Mouse (Mus musculus) heart, embryonic 15.5 days (tissue): ENCODE data around the gene Gm10985. TPM values are rescaled to one million over a fixed set of nuclear protein-coding genes. Genes with fewer than 3 reads are reported as not detected.

ENCODE experiments used
- ATAC-seq: fragments of 200-750 bp; cut with Nextera tagmentation; replicated peaks from 2 replicates; pipeline ENCODE4 v1.8.0; 2017; ENCODE audit warnings: low read depth, moderate TSS enrichment; ENCODE audit not compliant: insufficient number of reproducible peaks, insufficient read depth, low FRiP score
- H3K27ac ChIP-seq: fragments of 300-500 bp; sonication (generic); 2 replicates; pipeline ENCODE4 v1.5.1; 2015; ENCODE audit warnings: mild to moderate bottlenecking, inconsistent platforms
- H3K27me3 ChIP-seq: fragments of 300-500 bp; sonication (generic); 2 replicates; pipeline ENCODE4 v1.6.1; 2015; ENCODE audit warnings: inconsistent platforms
- H3K36me3 ChIP-seq: fragments of 300-500 bp; sonication (generic); 2 replicates; pipeline ENCODE4 v1.6.1; 2015; ENCODE audit warnings: mild to moderate bottlenecking, inconsistent platforms
- H3K4me1 ChIP-seq: fragments of 300-500 bp; sonication (generic); replicated peaks from 2 replicates; pipeline ENCODE4 v1.6.1; 2015; ENCODE audit warnings: inconsistent platforms
- H3K4me2 ChIP-seq: fragments of 300-500 bp; sonication (generic); 2 replicates; pipeline ENCODE4 v1.6.1; 2015; ENCODE audit warnings: inconsistent platforms, mild to moderate bottlenecking, moderate library complexity
- H3K4me3 ChIP-seq: fragments of 300-500 bp; sonication (generic); 2 replicates; pipeline ENCODE4 v1.5.1; 2015; ENCODE audit warnings: mild to moderate bottlenecking, inconsistent platforms
- H3K9ac ChIP-seq: fragments of 300-500 bp; sonication (generic); 2 replicates; pipeline ENCODE4 v1.6.1; 2015; ENCODE audit warnings: mild to moderate bottlenecking, inconsistent platforms
- H3K9me3 ChIP-seq: fragments of 300-500 bp; sonication (generic); replicated peaks from 2 replicates; pipeline ENCODE4 v1.6.1; 2016; ENCODE audit warnings: inconsistent platforms
- WGBS: fragments of 180-500 bp; shearing (Covaris S2); methylation state at CpG from one replicate; pipeline ENCODE4 v1.1.7; 2015; ENCODE audit warnings: mixed read lengths; 5-methylcytosine and 5-hydroxymethylcytosine counted together
- polyA plus RNA-seq: library from polyadenylated mRNA; unstranded; fragments of >200 nt; fragmentation: Nextera tagmentation; extraction: Ambion mirVana; gene quantifications from 2 replicates; pipeline ENCODE4 v1.2.1, GENCODE M21; 2015

Gm10985 gene
- polyA plus RNA-seq = not detected in 2 replicates

DNA sequence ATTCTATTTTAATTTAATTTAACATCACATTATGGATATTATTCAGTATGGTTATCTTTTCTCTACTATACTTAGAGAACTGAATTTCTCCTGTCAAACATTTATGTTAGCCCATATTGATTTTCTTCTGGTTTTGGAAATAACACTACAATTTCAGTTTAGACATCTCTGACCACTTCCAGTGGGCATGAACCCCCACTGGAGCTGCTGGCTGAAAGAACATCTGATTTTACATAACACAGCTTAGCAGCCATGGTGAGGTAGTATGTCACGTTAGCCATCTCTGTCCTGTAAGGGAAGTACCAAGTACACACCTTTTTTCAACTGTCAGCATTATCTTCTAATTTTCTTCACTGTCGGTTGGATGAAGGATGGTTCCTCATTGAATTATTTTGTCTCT, at the start of gene Gm10985:
Gene Gm10985, plus strand, starts transcription at position 301 of the 400 bp plus-strand sequence.
- Histone ChIP-seq H3K4me2 (no peak within 1 kb of the TSS), H3K36me3 (no peaks in the 10 kb centered on the region), H3K27me3 (no peaks in the 10 kb centered on the region), H3K9ac (no peak within 1 kb of the TSS), H3K4me3 (no peak within 1 kb of the TSS), H3K4me1 (no peaks in the 10 kb centered on the region), H3K27ac (no peak within 1 kb of the TSS), H3K9me3 (no peaks in the 10 kb centered on the region)
- ATAC-seq = no peak
- 65% methylated on average over 2 of the region's 2 CpGs for WGBS

DNA sequence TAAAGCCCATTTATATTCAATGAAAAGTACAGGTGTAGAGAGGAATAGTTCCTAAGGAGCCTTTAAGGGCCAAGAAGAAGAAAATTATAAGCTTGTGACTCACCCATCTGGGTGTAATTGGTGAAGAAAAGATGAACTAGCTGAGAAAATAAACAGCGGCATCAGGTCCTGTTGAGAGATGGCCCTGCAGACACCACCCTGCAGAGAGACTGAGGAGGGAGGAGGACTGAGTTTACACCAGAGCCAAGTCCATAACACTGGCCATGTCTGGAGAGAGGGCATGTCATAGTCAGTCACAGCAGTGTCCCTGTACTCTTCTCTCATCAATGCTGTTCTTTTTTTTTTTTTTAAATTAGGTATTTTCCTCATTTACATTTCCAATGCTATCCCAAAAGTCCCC, 48.0 kb upstream of the Gm10985 start:
- Histone ChIP-seq H3K27ac (no peak overlapping the region), H3K36me3 (no peaks in the 10 kb centered on the region), H3K4me2 (no peak overlapping the region), H3K27me3 (no peaks in the 10 kb centered on the region), H3K9me3 (no peaks in the 10 kb centered on the region), H3K4me3 (no peak overlapping the region), H3K4me1 (no peaks in the 10 kb centered on the region), H3K9ac (no peak overlapping the region)
- ATAC-seq = no peak
- WGBS = 75% methylated on average over 1 of the region's 1 CpGs

DNA sequence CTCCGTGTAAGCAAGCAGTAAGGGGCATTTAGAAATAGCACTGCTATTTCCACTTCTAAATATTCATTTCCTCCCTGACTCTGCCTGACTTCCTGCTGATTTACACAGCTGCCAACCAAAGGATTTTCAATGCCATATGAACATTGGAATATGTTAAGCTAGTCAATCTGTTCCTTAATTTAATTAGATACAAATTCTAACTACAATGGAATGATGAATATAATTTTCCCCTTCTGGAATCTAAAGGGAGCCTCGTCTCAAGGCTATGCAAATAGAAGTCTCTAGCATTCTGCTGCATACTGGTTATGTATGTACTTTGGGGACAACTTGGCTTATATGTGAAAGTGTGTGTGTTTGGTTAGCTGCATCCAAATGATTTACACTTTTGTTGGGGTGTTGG, 45.2 kb upstream of the Gm10985 start:
- H3K36me3 ChIP-seq = no peaks in the 10 kb centered on the region

DNA sequence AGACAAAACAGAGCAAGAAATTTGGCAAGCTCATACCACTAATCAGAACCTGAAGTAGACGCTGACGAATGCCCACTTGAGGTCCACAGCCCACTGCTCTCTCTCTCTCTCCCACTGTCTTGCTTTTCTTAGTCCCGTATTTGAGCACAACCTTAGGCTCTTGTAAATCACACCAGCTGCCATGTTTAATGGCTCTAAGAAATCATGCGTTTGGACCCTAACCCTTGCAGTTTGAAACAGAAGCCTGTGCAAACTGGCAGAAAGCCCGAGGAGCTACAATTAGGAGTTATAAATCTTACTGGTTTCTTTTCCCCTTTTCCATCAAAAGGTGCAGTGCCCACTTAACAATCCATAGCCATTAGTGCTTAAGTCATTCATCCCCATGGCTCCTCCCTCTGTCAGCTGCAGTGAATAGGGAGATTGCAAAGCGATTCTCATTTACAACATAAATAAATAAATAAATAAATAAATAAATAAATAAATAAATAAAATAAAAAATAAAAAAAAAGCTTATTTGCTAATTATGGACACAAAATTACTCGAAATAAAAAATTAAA, 31.4 kb upstream of the Gm10985 start:
- Histone ChIP-seq H3K4me2 (no peak overlapping the region), H3K4me3 (no peak overlapping the region), H3K36me3 (no peaks in the 10 kb centered on the region), H3K27ac (no peak overlapping the region), H3K27me3 (no peaks in the 10 kb centered on the region), H3K9me3 (no peaks in the 10 kb centered on the region), H3K4me1 (no peaks in the 10 kb centered on the region), H3K9ac (no peak overlapping the region)
- 56% methylated on average over 7 of the region's 7 CpGs for WGBS
- ATAC-seq = no peak

More for the DNA sequence above, 45.2 kb upstream of the Gm10985 start:
- no peak overlapping the region for H3K4me3 ChIP-seq
- H3K4me1 ChIP-seq = no peaks in the 10 kb centered on the region
- 60% methylated on average over 2 of the region's 2 CpGs for WGBS
- H3K9me3 ChIP-seq = no peaks in the 10 kb centered on the region
- H3K27me3 ChIP-seq = no peaks in the 10 kb centered on the region
- no peak for ATAC-seq
- H3K27ac ChIP-seq = no peak overlapping the region
- H3K9ac ChIP-seq = no peak overlapping the region
- no peak overlapping the region for H3K4me2 ChIP-seq

DNA sequence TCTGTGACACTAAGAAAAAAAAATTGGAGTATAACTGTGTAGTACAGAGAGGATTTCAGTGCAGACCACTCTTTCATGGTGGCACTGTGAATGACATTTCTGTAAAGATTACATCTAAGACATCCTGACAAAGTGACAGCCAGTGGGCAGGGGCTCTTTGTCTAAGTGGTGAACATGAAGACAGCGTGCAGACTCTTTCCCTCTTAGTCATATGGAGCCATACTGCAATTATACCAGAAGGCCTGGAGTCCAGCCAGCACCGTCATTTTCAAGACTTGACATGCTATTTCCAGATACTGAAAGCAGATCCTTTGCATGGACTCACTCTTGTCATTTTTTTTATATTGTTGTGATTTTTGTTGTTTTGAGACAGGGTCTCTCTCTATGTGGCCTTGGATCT, 10.6 kb upstream of the Gm10985 start:
- WGBS = 66% methylated on average over 2 of the region's 2 CpGs
- Histone ChIP-seq H3K4me2 (no peak overlapping the region), H3K27me3 (no peaks in the 10 kb centered on the region), H3K9ac (no peak overlapping the region), H3K27ac (no peak overlapping the region), H3K36me3 (no peaks in the 10 kb centered on the region), H3K4me3 (no peak overlapping the region), H3K4me1 (no peaks in the 10 kb centered on the region), H3K9me3 (no peaks in the 10 kb centered on the region)
- ATAC-seq = no peak

DNA sequence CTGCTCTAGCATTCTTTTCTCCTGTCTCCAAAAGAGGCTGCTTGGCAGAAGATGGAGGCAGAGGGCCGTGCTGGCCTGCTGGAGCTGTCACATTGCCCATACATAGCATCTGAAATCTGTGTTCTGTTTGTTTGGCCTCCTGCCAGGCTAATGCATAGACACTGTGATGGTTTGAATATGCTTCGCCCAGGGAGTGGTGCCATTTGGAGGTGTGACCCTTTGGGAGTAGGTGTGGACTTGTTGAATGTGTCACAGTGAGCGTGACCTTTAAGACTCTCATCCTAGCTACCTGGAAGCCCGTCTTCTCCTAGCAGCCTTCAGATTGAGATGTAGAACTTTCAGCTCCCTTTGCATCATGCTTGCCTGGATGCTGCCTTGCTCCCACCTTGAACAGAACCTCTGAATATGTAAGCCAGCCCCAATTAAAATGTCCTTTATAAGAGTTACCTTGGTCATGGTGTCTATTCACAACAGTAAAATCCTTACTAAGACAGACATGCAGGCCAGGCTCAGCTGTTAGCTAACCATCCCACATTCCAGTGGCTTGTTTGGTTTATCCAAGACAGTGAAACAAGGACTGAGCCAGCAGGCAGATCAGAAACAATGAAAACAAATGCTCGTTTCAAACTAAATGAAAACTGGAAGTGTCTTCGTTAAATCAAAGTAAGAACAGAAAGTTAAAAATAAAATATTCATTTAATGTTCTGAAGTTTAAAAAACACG, 1.5 kb downstream of the Gm10985 start:
- ATAC-seq = no peak
- no peaks in the 10 kb centered on the region for H3K27me3 ChIP-seq
- no peaks in the 10 kb centered on the region for H3K9me3 ChIP-seq
- no peak overlapping the region for H3K9ac ChIP-seq
- no peaks in the 10 kb centered on the region for H3K36me3 ChIP-seq
- H3K4me3 ChIP-seq = no peak overlapping the region
- H3K4me1 ChIP-seq = no peaks in the 10 kb centered on the region
- WGBS = 57% methylated on average over 7 of the region's 7 CpGs
- no peak overlapping the region for H3K4me2 ChIP-seq
- H3K27ac ChIP-seq = no peak overlapping the region

DNA sequence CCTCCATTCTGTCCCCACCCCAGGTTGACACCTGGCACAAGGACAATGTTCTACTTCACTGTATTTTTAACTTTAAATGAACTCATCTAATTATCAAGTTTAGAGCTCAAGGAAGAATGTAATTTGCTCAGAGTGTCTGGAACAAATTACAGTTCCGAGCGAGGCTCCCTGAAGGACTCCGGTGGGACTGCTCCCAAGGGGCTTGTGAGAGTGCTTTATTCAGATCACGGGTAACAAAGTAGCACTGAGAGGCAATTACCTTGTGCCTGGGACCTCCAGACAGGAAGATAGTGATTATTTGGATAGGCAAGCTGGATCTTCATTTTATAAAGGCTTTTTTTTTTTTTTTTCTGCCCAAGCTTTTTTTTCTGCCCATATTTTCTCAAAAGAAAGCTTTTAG, 2.8 kb downstream of the Gm10985 start:
- H3K9ac ChIP-seq = no peak overlapping the region
- H3K4me3 ChIP-seq = no peak overlapping the region
- no peak overlapping the region for H3K27ac ChIP-seq
- no peaks in the 10 kb centered on the region for H3K9me3 ChIP-seq
- no peaks in the 10 kb centered on the region for H3K36me3 ChIP-seq
- H3K27me3 ChIP-seq = no peaks in the 10 kb centered on the region
- WGBS = 56% methylated on average over 4 of the region's 4 CpGs
- no peak overlapping the region for H3K4me2 ChIP-seq
- H3K4me1 ChIP-seq = no peaks in the 10 kb centered on the region
- no peak for ATAC-seq

DNA sequence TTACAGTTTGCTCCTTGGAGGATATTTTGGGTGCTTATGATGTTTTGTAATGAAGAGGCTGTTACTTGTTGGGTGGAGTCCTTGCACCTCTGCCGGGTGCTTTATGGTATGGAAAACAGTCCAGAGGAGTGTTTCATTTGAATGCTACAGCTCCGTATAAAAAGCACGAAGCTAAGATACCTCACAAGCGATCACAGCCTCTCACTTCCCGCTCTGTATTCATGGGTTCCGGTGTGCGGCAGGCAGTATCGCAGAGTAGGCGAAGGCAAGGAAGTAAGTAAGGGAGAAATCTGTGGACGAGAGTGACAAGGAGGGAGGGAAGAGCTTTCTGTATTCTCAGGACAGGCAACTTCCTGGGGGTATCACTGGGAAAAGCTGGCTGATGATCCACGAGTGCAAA, 3.4 kb downstream of the Gm10985 start:
- no peaks in the 10 kb centered on the region for H3K4me1 ChIP-seq
- H3K27me3 ChIP-seq = no peaks in the 10 kb centered on the region
- H3K4me3 ChIP-seq = no peak overlapping the region
- WGBS = 70% methylated on average over 11 of the region's 11 CpGs
- no peak overlapping the region for H3K27ac ChIP-seq
- H3K36me3 ChIP-seq = no peaks in the 10 kb centered on the region
- no peak overlapping the region for H3K9ac ChIP-seq
- no peaks in the 10 kb centered on the region for H3K9me3 ChIP-seq
- H3K4me2 ChIP-seq = no peak overlapping the region
- ATAC-seq = no peak

DNA sequence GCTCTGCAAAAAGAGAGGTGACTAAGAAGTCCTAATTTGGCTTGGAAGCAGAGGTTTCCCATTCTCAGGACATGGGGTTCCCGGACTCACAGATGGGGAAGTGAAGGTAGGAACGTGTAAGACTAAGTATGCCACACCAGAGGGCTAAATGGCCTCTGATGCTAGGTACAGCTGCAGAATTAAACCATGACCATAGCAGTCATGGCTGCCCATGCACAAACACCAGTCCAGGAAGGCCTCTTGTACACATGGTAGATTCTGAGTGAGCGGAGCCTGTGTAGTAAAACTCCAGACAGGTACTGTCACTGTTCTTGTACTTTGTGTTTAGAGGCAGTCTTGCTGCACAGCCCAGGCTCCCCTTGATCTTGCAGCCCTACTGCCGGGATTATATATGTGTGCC, 9.4 kb downstream of the Gm10985 start:
- no peak for ATAC-seq
- H3K27me3 ChIP-seq = no peaks in the 10 kb centered on the region
- no peak overlapping the region for H3K9ac ChIP-seq
- no peaks in the 10 kb centered on the region for H3K9me3 ChIP-seq
- H3K4me2 ChIP-seq = no peak overlapping the region
- WGBS = 83% methylated on average over 4 of the region's 4 CpGs
- no peak overlapping the region for H3K27ac ChIP-seq
- H3K4me1 ChIP-seq = no peaks in the 10 kb centered on the region
- peaks cover 22% of the 10 kb centered on the region for H3K36me3 ChIP-seq
- no peak overlapping the region for H3K4me3 ChIP-seq

DNA sequence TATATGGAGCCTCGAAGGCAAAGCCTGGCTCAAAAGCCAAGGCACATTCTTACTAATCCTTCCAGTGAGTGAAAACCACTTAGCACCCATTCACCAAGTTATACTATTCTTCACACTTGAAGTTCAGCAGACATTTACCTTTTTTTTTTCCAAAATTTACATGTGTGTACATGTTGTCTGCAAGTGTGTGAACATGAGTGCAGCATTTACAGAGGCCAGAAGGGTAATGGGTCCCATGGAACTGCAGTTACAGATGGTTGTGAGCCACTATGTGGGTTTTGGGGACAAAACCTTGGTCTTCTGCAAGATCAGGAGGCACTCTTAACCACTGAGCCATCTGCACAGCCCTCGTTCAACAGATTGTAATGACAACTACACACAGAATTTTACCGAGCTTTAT, 9.9 kb downstream of the Gm10985 start:
- 88% methylated on average over 3 of the region's 3 CpGs for WGBS
- no peaks in the 10 kb centered on the region for H3K9me3 ChIP-seq
- no peak overlapping the region for H3K4me3 ChIP-seq
- no peak for ATAC-seq
- H3K27ac ChIP-seq = no peak overlapping the region
- H3K4me1 ChIP-seq = no peaks in the 10 kb centered on the region
- H3K4me2 ChIP-seq = no peak overlapping the region
- peaks cover 26% of the 10 kb centered on the region for H3K36me3 ChIP-seq
- H3K27me3 ChIP-seq = no peaks in the 10 kb centered on the region
- no peak overlapping the region for H3K9ac ChIP-seq

DNA sequence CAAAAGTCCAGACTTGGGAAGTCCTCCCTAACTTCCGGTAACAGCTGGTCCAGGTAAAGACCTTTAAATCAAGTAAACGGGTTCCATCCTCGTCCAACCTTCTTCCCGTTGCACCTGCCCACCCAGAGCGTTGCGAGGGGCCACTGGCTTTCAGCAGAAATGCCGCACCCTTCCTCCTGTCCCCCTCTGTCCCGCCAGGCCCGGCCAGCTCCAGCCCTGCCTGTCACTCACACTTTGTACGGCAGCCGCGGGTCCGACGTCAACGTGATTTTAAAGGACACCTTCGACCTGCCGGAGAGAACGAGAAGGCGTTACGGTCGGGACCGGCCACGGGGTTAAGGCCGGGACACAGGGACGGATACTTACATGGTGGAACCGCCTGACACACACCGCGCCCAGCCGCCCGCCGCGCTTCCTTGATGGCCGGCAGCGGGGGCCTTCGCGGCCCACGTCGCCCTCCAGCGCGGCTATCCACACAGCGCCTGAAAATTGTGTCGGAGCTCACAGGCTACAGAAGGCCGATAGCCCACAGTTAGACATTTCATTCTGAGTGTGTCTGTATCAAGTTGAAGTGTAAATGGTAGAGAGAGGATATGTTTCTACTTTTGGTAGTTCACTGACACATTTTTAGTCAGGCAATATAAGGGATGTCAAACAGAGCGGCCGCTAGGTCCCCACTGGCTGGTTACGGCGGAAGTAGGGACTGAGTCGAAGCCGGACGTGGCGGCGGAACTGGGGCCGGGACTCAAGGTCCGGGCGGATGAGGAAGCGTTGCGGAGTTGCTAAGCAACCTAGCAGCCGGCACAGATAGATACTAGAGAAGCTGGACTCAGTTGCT, 18.7 kb downstream of the Gm10985 start, which contains the start of gene Ufm1:
Gene Ufm1, minus strand, starts transcription at position 448 of the 838 bp plus-strand sequence.
- Histone ChIP-seq H3K9ac (peak within 1 kb of the TSS; percentile 75), H3K9me3 (no peaks in the 10 kb centered on the region), H3K4me3 (peak within 1 kb of the TSS; percentile 94), H3K36me3 (peaks cover 27% of the 10 kb centered on the region), H3K4me2 (peak within 1 kb of the TSS; percentile 78), H3K27ac (peak within 1 kb of the TSS; percentile 20; the same call in 1 of the 2 replicates), H3K27me3 (no peaks in the 10 kb centered on the region), H3K4me1 (peaks cover 7% of the 10 kb centered on the region)
- under 1% methylated on average over 58 of the region's 58 CpGs for WGBS
- ATAC-seq = peak; percentile 98
